Mouse (Mus musculus) spleen, adult 12 weeks (tissue): ENCODE data around the gene Axin2.

Experiments
- DNase-seq: peaks from one replicate; pipeline ENCODE4 v3.0.0; 2022; ENCODE audit warnings: low spot score

Gene Axin2

GRCm38 (mm10) chr11:108929176-108929575, 9.0 kb downstream of the Axin2 start:
- no peak for DNase-seq

- no peak for DNase-seq
Measured at GRCm38 (mm10) chr11:108929700-108930099, 9.6 kb downstream of the Axin2 start.

- DNase-seq: no peak
Measured at GRCm38 (mm10) chr11:108930612-108931011, 10.5 kb downstream of the Axin2 start.

- no peak for DNase-seq
Measured at GRCm38 (mm10) chr11:108933835-108934234, 13.7 kb downstream of the Axin2 start.

- no peak for DNase-seq
Measured at GRCm38 (mm10) chr11:108935128-108935868, 15.1 kb downstream of the Axin2 start.

- DNase-seq: no peak
Measured at GRCm38 (mm10) chr11:108936016-108936792, 16.1 kb downstream of the Axin2 start.

GRCm38 (mm10) chr11:108940655-108941412, 20.7 kb downstream of the Axin2 start:
- no peak for DNase-seq

- no peak for DNase-seq
Measured at GRCm38 (mm10) chr11:108941836-108942235, 21.7 kb downstream of the Axin2 start.

DNA sequence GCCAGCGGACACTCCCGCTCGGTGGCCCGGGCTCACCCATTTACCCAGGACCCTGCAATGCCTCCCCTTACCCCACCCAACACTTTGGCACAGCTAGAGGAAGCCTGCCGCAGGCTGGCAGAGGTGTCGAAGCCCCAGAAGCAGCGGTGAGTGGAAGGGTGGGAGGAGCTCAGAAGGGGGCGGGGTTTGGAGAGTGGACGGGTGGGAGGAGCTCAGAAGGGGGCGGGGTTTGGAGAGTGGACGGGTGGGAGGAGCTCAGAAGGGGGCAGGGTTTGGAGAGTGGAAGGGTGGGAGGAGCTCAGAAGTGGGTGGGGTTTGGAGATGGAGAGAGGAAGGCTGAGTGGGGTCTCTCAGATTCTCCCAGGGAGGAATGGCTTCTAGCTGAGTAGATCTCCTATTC, 23.6 kb downstream of the Axin2 start:
- no peak for DNase-seq

GRCm38 (mm10) chr11:108945666-108946065, 25.5 kb downstream of the Axin2 start:
- no peak for DNase-seq

- DNase-seq: no peak
Measured at GRCm38 (mm10) chr11:108947425-108948184, 27.5 kb downstream of the Axin2 start.

DNA sequence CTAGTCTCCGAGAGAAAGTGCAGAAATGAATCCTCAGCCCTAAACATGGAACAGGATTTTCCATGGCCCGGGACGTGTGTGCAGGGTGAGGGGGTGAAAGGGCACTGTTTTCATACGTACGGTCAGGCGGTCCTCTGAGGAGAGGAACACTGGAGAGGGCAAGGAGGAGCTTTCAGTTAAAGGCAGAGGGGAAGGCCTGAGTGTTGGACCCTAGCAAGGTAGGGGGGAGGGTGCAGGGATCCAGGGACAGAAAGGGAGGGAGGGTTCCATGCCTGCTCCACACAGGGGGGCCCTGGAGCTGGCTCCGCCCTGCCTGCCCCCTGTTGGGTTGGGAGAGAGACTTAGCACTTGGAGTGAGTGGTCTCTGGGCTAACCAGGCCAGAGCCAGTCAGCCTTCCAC, 28.4 kb downstream of the Axin2 start:
- no peak for DNase-seq

DNA sequence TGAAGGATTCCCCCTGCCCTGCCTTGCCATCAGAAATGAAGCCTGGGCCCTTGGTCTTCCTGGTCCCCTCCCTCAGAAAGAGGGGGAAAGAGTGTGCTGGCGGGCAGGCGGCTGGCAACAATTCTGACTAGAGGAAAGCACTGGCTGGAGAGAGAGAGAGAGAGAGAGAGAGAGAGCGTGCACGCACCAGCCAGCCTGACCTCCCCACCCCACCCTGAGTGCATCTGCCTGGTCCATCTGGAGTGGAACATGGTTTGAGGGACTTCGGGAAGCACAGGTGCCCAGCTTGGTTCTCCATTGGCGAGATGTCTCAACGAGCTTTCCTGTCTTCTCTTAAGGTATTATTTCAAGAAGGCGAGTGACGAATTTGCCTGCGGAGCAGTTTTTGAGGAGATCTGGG, 28.8 kb downstream of the Axin2 start:
- no peak for DNase-seq

DNA sequence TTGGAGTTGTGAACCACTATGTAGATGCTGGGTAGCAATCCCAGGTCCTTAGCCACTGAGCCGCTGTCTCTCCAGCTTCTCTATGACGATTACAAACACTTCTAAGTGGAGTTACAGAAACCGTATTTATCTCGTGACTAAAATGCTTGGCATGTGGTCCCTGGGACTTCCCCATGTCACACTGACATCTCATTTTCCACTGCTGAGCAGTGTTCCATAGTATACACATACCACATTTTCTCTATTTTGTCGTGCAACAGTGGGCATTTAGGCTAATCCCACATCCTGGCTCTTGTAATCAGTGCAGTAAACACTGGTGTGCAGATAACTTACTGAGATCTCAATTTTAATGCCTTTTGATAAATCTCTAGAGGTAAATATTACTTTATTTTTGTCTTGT, 32.2 kb downstream of the Axin2 start:
- DNase-seq: no peak

DNA sequence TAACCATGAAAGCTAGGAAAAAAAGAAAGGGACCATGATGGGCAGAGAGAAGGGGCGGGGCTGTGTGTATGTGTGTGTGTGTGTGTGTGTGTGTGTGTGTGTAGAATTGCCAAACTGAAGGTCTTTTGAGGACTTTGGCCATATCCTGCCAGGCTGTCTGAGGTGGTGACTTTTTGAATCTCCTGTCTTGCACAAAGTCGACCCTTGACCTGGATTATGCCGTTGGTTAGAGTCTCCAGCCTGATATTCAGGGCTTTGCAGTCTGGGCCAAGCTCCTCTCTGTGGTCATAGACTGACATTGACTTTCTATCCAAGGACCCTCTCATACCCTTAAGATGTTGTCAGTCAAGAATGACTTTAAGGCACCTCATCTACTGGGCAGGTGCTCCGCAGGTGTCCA, 35.8 kb downstream of the Axin2 start:
- DNase-seq: no peak

- DNase-seq: no peak
Measured at GRCm38 (mm10) chr11:108958349-108958748, 38.2 kb downstream of the Axin2 start.

- DNase-seq: no peak
Measured at GRCm38 (mm10) chr11:108959196-108959595, 39.0 kb downstream of the Axin2 start.

GRCm38 (mm10) chr11:108961651-108962065, 41.5 kb downstream of the Axin2 start:
- no peak for DNase-seq

- no peak for DNase-seq
Measured at GRCm38 (mm10) chr11:108963476-108964232, 43.5 kb downstream of the Axin2 start.

- no peak for DNase-seq
Measured at GRCm38 (mm10) chr11:108965740-108966139, 45.6 kb downstream of the Axin2 start.

DNA sequence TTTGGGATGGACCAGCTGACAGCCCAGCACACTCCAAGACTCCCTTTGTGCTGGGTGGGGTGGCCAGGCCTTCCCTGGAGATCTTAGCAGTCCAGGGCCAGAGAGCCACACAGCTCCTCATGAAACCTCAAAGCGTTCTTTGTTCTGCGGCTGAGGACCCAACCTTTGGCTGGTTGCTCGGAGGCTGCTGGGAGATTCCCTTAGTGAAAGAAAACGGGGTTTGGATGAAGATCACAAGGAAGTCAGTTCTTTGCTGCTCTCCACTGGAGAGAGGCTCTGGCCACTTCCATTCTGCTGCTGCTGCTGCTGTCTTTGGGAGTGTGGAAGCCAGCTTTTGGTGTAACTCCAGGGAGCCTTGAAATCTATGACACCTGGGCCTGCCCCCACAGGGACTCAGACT, 53.3 kb downstream of the Axin2 start:
- no peak for DNase-seq
